Mouse (Mus musculus): ENCODE results near the gene Bhmt2. TPM values are rescaled to one million over a fixed set of nuclear protein-coding genes. Genes with fewer than 3 reads are reported as not detected.

Gene Bhmt2
- polyA plus RNA-seq, 2 experiments = 0.06 TPM; not detected in 1

DNA sequence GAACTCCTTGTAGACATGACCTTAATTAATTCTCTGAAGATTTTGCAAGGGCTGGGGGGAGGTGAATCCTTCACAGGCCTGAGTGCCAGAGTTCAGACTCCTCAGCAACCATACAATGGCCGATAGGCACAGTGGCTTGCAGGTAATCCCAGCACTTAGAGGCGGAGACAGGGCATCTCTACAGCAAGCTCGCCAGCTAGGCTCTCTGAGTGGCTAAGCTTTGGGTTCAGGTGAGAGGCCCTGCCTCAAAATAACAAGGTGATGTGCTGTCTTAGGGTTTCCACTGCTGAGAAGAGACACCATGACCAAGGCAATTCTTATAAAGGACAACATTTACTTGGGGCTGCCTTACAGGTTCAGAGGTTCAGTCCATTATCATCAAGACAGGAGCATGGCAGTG is 39.7 kb upstream of the Bhmt2 start:
- TF ChIP-seq POLR2A (IDR thresholded peaks at IDR 0.05; ENCODE audit: borderline replicate concordance, extremely low read depth, insufficient read depth, insufficient read length) = no peak
- no peak overlapping the region for H3K27ac ChIP-seq (replicated peaks; ENCODE audit: low read depth, low read length)
- ATAC-seq (ENCODE audit: low FRiP score, low read depth) = no peak
- H3K36me3 ChIP-seq (ENCODE audit: control insufficient read depth, insufficient read depth, low read length) = no peaks in the 10 kb centered on the region
- H3K4me2 ChIP-seq (replicated peaks; ENCODE audit: low read depth, low read length, severe bottlenecking) = no peak overlapping the region
- H3K4me3 ChIP-seq (replicated peaks; ENCODE audit: low read length) = no peak overlapping the region
- no peaks in the 10 kb centered on the region for H3K4me1 ChIP-seq (ENCODE audit: control insufficient read depth, insufficient read depth, low read length)
- WGBS = 89% methylated on average over 3 of the region's 3 CpGs
- DNase-seq (ENCODE audit: low spot score) = no peak
- H3K27me3 ChIP-seq (ENCODE audit: control insufficient read depth, insufficient read depth, low read length) = no peaks in the 10 kb centered on the region
- no peaks in the 10 kb centered on the region for H3K9me3 ChIP-seq (ENCODE audit: control insufficient read depth, low read length)
- H3K9ac ChIP-seq (ENCODE audit: low read depth, low read length, severe bottlenecking) = no peak overlapping the region

- no peaks in the 10 kb centered on the region for H3K27me3 ChIP-seq (ENCODE audit: control insufficient read depth, insufficient read depth, low read length)
- H3K9ac ChIP-seq (ENCODE audit: low read depth, low read length, severe bottlenecking) = no peak overlapping the region
- DNase-seq (ENCODE audit: low spot score) (no peak), ATAC-seq (ENCODE audit: low FRiP score, low read depth) (no peak)
- H3K4me1 ChIP-seq (ENCODE audit: control insufficient read depth, insufficient read depth, low read length) = no peaks in the 10 kb centered on the region
- H3K36me3 ChIP-seq (ENCODE audit: control insufficient read depth, insufficient read depth, low read length) = no peaks in the 10 kb centered on the region
- no peak overlapping the region for H3K4me3 ChIP-seq (replicated peaks; ENCODE audit: low read length)
- H3K4me2 ChIP-seq (replicated peaks; ENCODE audit: low read depth, low read length, severe bottlenecking) = no peak overlapping the region
- TF ChIP-seq POLR2A (IDR thresholded peaks at IDR 0.05; ENCODE audit: borderline replicate concordance, extremely low read depth, insufficient read depth, insufficient read length) = no peak
- H3K9me3 ChIP-seq (ENCODE audit: control insufficient read depth, low read length) = no peaks in the 10 kb centered on the region
- 93% methylated on average over 4 of the region's 4 CpGs for WGBS
- H3K27ac ChIP-seq (replicated peaks; ENCODE audit: low read depth, low read length) = no peak overlapping the region
Measured at GRCm38 (mm10) chr13:93712362-93712761, 38.3 kb upstream of the Bhmt2 start.

DNA sequence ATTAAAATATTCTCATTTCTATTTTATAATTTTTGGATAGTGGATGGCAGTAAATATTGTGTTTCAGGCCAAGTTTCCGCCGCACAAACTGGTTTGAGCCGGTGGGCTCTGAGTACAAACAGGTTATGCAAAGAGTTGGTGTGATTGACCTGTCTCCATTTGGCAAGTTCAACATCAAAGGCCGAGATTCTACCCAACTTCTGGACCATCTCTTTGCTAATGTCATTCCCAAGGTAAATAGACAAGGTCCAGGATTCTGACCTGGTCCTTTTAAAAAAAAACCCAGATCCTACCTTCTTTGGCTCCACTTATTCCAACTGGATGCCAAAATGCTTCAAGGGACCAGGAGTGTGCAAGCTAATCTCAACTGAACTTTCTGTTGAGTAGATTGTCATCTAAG is 37.1 kb upstream of the Bhmt2 start:
- H3K9ac ChIP-seq (ENCODE audit: low read depth, low read length, severe bottlenecking) = no peak overlapping the region
- TF ChIP-seq POLR2A (IDR thresholded peaks at IDR 0.05; ENCODE audit: borderline replicate concordance, extremely low read depth, insufficient read depth, insufficient read length) = no peak
- no peak overlapping the region for H3K27ac ChIP-seq (replicated peaks; ENCODE audit: low read depth, low read length)
- H3K9me3 ChIP-seq (ENCODE audit: control insufficient read depth, low read length) = no peaks in the 10 kb centered on the region
- DNase-seq (ENCODE audit: low spot score) = no peak
- no peaks in the 10 kb centered on the region for H3K36me3 ChIP-seq (ENCODE audit: control insufficient read depth, insufficient read depth, low read length)
- no peaks in the 10 kb centered on the region for H3K4me1 ChIP-seq (ENCODE audit: control insufficient read depth, insufficient read depth, low read length)
- H3K27me3 ChIP-seq (ENCODE audit: control insufficient read depth, insufficient read depth, low read length) = no peaks in the 10 kb centered on the region
- 86% methylated on average over 4 of the region's 4 CpGs for WGBS
- no peak overlapping the region for H3K4me3 ChIP-seq (replicated peaks; ENCODE audit: low read length)
- no peak overlapping the region for H3K4me2 ChIP-seq (replicated peaks; ENCODE audit: low read depth, low read length, severe bottlenecking)
- ATAC-seq (ENCODE audit: low FRiP score, low read depth) = no peak

GRCm38 (mm10) chr13:93710325-93710724 is 36.2 kb upstream of the Bhmt2 start:
- no peak overlapping the region for H3K4me2 ChIP-seq (replicated peaks; ENCODE audit: low read depth, low read length, severe bottlenecking)
- no peaks in the 10 kb centered on the region for H3K27me3 ChIP-seq (ENCODE audit: control insufficient read depth, insufficient read depth, low read length)
- no peak overlapping the region for H3K9ac ChIP-seq (ENCODE audit: low read depth, low read length, severe bottlenecking)
- no peaks in the 10 kb centered on the region for H3K4me1 ChIP-seq (ENCODE audit: control insufficient read depth, insufficient read depth, low read length)
- no peak for TF ChIP-seq POLR2A (IDR thresholded peaks at IDR 0.05; ENCODE audit: borderline replicate concordance, extremely low read depth, insufficient read depth, insufficient read length)
- ATAC-seq (ENCODE audit: low FRiP score, low read depth) = no peak
- H3K36me3 ChIP-seq (ENCODE audit: control insufficient read depth, insufficient read depth, low read length) = no peaks in the 10 kb centered on the region
- no peak for DNase-seq (ENCODE audit: low spot score)
- WGBS = 85% methylated on average over 4 of the region's 4 CpGs
- H3K4me3 ChIP-seq (replicated peaks; ENCODE audit: low read length) = no peak overlapping the region
- no peak overlapping the region for H3K27ac ChIP-seq (replicated peaks; ENCODE audit: low read depth, low read length)
- H3K9me3 ChIP-seq (ENCODE audit: control insufficient read depth, low read length) = no peaks in the 10 kb centered on the region

- DNase-seq (ENCODE audit: low spot score) (no peak), ATAC-seq (ENCODE audit: low FRiP score, low read depth) (no peak)
- H3K4me3 ChIP-seq (replicated peaks; ENCODE audit: low read length) = no peak overlapping the region
- WGBS = 83% methylated on average over 4 of the region's 4 CpGs
- H3K27ac ChIP-seq (replicated peaks; ENCODE audit: low read depth, low read length) = no peak overlapping the region
- no peaks in the 10 kb centered on the region for H3K27me3 ChIP-seq (ENCODE audit: control insufficient read depth, insufficient read depth, low read length)
- H3K36me3 ChIP-seq (ENCODE audit: control insufficient read depth, insufficient read depth, low read length) = no peaks in the 10 kb centered on the region
- TF ChIP-seq POLR2A (IDR thresholded peaks at IDR 0.05; ENCODE audit: borderline replicate concordance, extremely low read depth, insufficient read depth, insufficient read length) = no peak
- no peak overlapping the region for H3K9ac ChIP-seq (ENCODE audit: low read depth, low read length, severe bottlenecking)
- no peak overlapping the region for H3K4me2 ChIP-seq (replicated peaks; ENCODE audit: low read depth, low read length, severe bottlenecking)
- no peaks in the 10 kb centered on the region for H3K4me1 ChIP-seq (ENCODE audit: control insufficient read depth, insufficient read depth, low read length)
- H3K9me3 ChIP-seq (ENCODE audit: control insufficient read depth, low read length) = no peaks in the 10 kb centered on the region
Measured at GRCm38 (mm10) chr13:93707271-93707670, 33.2 kb upstream of the Bhmt2 start.

DNA sequence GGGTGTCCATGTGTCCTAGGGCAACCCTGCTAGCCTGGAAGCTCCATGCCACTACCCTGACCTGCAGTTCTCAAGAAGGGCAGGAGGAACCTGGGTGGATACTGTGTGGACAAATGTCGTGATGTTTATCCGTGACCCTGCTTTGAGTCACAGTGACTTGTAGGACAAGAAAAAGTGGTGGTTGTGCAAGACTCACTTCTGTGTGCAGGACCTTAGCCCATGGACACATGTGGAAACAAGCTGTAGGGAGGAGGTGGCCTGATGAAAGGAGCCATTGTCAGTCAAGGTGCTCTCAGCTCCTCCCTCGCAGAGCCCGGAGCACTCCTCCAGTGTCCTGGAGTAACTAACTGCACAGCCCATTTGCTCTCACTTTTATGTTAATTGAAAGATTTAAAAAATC is 31.6 kb upstream of the Bhmt2 start:
- Histone ChIP-seq H3K27ac (replicated peaks; ENCODE audit: low read depth, low read length) (no peak overlapping the region), H3K4me2 (replicated peaks; ENCODE audit: low read depth, low read length, severe bottlenecking) (no peak overlapping the region), H3K27me3 (ENCODE audit: control insufficient read depth, insufficient read depth, low read length) (no peaks in the 10 kb centered on the region), H3K4me1 (ENCODE audit: control insufficient read depth, insufficient read depth, low read length) (no peaks in the 10 kb centered on the region), H3K36me3 (ENCODE audit: control insufficient read depth, insufficient read depth, low read length) (no peaks in the 10 kb centered on the region), H3K4me3 (replicated peaks; ENCODE audit: low read length) (no peak overlapping the region), H3K9ac (ENCODE audit: low read depth, low read length, severe bottlenecking) (no peak overlapping the region), H3K9me3 (ENCODE audit: control insufficient read depth, low read length) (no peaks in the 10 kb centered on the region)
- ATAC-seq (ENCODE audit: low FRiP score, low read depth) (no peak), DNase-seq (ENCODE audit: low spot score) (no peak)
- WGBS = 73% methylated on average over 4 of the region's 4 CpGs
- no peak for TF ChIP-seq POLR2A (IDR thresholded peaks at IDR 0.05; ENCODE audit: borderline replicate concordance, extremely low read depth, insufficient read depth, insufficient read length)
